Mouse (Mus musculus) lung, adult 2 months (tissue): Measurements from ENCODE around the gene Gm6408. TPM values are rescaled to one million over a fixed set of nuclear protein-coding genes. Genes with fewer than 3 reads are reported as not detected.
A peak's percentile ranks its signal among the peaks of the same experiment; 100 is the strongest.
"Not testable (repeated sequence)": the region's sequence is repeated elsewhere in the genome, so short reads cannot be mapped to it uniquely, and the experiment has no call there.

Source experiments
- DNase-seq: peaks from one replicate; pipeline ENCODE4 v3.0.0; 2022
- H3K4me1 ChIP-seq: fragments of 200-500 bp; 2 replicates; pipeline ENCODE4 v1.6.1; 2011; ENCODE audit warnings: low read length; ENCODE audit not compliant: control insufficient read depth, insufficient read depth
- H3K4me3 ChIP-seq: fragments of 200-500 bp; replicated peaks from 2 replicates; pipeline ENCODE3; 2011; ENCODE audit warnings: low read depth, mild to moderate bottlenecking, control low read depth, low read length; ENCODE audit errors: extremely low read depth
- CTCF ChIP-seq: fragments of 200-500 bp; IDR thresholded peaks from 2 replicates; pipeline ENCODE4 v1.5.1; 2011; ENCODE audit warnings: mild to moderate bottlenecking, low read length, control low read depth; ENCODE audit not compliant: insufficient read depth
- POLR2A ChIP-seq: fragments of 200-500 bp; IDR thresholded peaks from 2 replicates; pipeline ENCODE4 v1.6.1; 2011; ENCODE audit warnings: low read depth, mild to moderate bottlenecking, control low read depth, low read length, borderline replicate concordance; ENCODE audit errors: extremely low read depth
- WGBS: fragments of 180-500 bp; shearing (Covaris S2); methylation state at CpG from one replicate; pipeline ENCODE4 v1.1.7; 2018; 5-methylcytosine and 5-hydroxymethylcytosine counted together
- polyA plus RNA-seq: library from polyadenylated mRNA; depleted of rRNA; stranded (reverse); fragments of >200 nt; gene quantifications from 2 replicates; pipeline ENCODE4 v1.2.3, GENCODE M21; 2012; rRNA removed

Gm6408 gene
- polyA plus RNA-seq, 1 experiment, result not detected

GRCm38 (mm10) chr5:146466663-146467062 is 15.1 kb upstream of the Gm6408 start:
- TF ChIP-seq POLR2A (no peak), CTCF (no peak)
- no peak overlapping the region for H3K4me3 ChIP-seq
- WGBS, result 92% methylated on average over 19 of the region's 19 CpGs
- DNase-seq, result no peak
- no peaks in the 10 kb centered on the region for H3K4me1 ChIP-seq

GRCm38 (mm10) chr5:146468311-146468710 is 13.5 kb upstream of the Gm6408 start:
- DNase-seq, result no peak
- Histone ChIP-seq H3K4me3 (no peak overlapping the region), H3K4me1 (no peaks in the 10 kb centered on the region)
- TF ChIP-seq CTCF (no peak), POLR2A (no peak)
- WGBS, result 86% methylated on average over 9 of the region's 9 CpGs

- WGBS, result 85% methylated on average over 9 of the region's 9 CpGs
- DNase-seq, result no peak
- no peak for TF ChIP-seq CTCF
- no peak for TF ChIP-seq POLR2A
- no peaks in the 10 kb centered on the region for H3K4me1 ChIP-seq
- no peak overlapping the region for H3K4me3 ChIP-seq
Observed at GRCm38 (mm10) chr5:146470821-146471220, 10.9 kb upstream of the Gm6408 start.

GRCm38 (mm10) chr5:146471311-146471710 is 10.5 kb upstream of the Gm6408 start:
- DNase-seq, result no peak
- H3K4me3 ChIP-seq, result no peak overlapping the region
- WGBS, result 73% methylated on average over 5 of the region's 5 CpGs
- no peak for TF ChIP-seq POLR2A
- no peak for TF ChIP-seq CTCF
- no peaks in the 10 kb centered on the region for H3K4me1 ChIP-seq

GRCm38 (mm10) chr5:146471821-146472220 is 9.9 kb upstream of the Gm6408 start:
- 90% methylated on average over 12 of the region's 12 CpGs for WGBS
- H3K4me1 ChIP-seq, result no peaks in the 10 kb centered on the region
- no peak for TF ChIP-seq CTCF
- TF ChIP-seq POLR2A, result no peak
- H3K4me3 ChIP-seq, result no peak overlapping the region
- no peak for DNase-seq

GRCm38 (mm10) chr5:146479564-146479963 is 2.2 kb upstream of the Gm6408 start:
- 8% methylated on average over 4 of the region's 4 CpGs for WGBS
- H3K4me1 ChIP-seq, H3K4me3 ChIP-seq: not testable (repeated sequence)
- DNase-seq, result peak; percentile 14
- TF ChIP-seq CTCF, result peak; percentile 10; the same call in 1 of the 2 replicates

GRCm38 (mm10) chr5:146488959-146489358 is 7.2 kb downstream of the Gm6408 start:
- not testable (repeated sequence) for H3K4me3 ChIP-seq, H3K4me1 ChIP-seq
- DNase-seq, result peak; percentile 7
- 5% methylated on average over 3 of the region's 4 CpGs for WGBS

- H3K4me1 ChIP-seq, H3K4me3 ChIP-seq, DNase-seq: not testable (repeated sequence)
- WGBS, result no CpG with 5 or more reads among the region's 5 CpGs
Observed at GRCm38 (mm10) chr5:146491063-146491462, 9.3 kb downstream of the Gm6408 start, which contains the start of gene Gm6370. Gm6370 (plus strand) TSS chr5:146491363.

- H3K4me3 ChIP-seq, H3K4me1 ChIP-seq, DNase-seq: not testable (repeated sequence)
- WGBS, result no CpG with 5 or more reads among the region's 5 CpGs
Observed at GRCm38 (mm10) chr5:146502099-146502498, 20.3 kb downstream of the Gm6408 start, which contains the start of gene 4930449I24Rik. 4930449I24Rik (plus strand) TSS chr5:146502399.

GRCm38 (mm10) chr5:146513823-146514222 is 32.1 kb downstream of the Gm6408 start, which contains the start of gene Gm3402:
Gm3402 (plus strand) TSS chr5:146514123.
- not testable (repeated sequence) for H3K4me1 ChIP-seq, H3K4me3 ChIP-seq, DNase-seq
- WGBS, result 100% methylated on average over 2 of the region's 5 CpGs

GRCm38 (mm10) chr5:146525501-146525900 is 43.7 kb downstream of the Gm6408 start, which contains the start of gene Gm3404:
Gm3404 (plus strand) TSS chr5:146525801.
- DNase-seq, result peak; percentile 4
- H3K4me3 ChIP-seq, H3K4me1 ChIP-seq: not testable (repeated sequence)
- 97% methylated on average over 3 of the region's 3 CpGs for WGBS

Other genes with a start within 250 kb of the Gm6408 start
- gene Wasf3, start 97.0 kb upstream of the Gm6408 start, polyA plus RNA-seq, result 8.7 and 9.2 TPM in 2 replicates
- gene Gm6370, start 9.4 kb downstream of the Gm6408 start, polyA plus RNA-seq, result not detected in 2 replicates
- not detected in 2 replicates for gene 4930449I24Rik, start 20.4 kb downstream of the Gm6408 start, polyA plus RNA-seq
- gene Gm3402, start 32.2 kb downstream of the Gm6408 start, polyA plus RNA-seq, result not detected in 2 replicates
- not detected in 2 replicates for gene Gm3404, start 43.8 kb downstream of the Gm6408 start, polyA plus RNA-seq
- not detected in 2 replicates for gene Gm3409, start 55.7 kb downstream of the Gm6408 start, polyA plus RNA-seq
- not detected in 2 replicates for gene Gm3415, start 74.2 kb downstream of the Gm6408 start, polyA plus RNA-seq
- gene Gpr12, start 103.3 kb downstream of the Gm6408 start, polyA plus RNA-seq, result not detected in 2 replicates